Mouse (Mus musculus): ENCODE measurements at regions not wholly inside any gene's neighbourhood (a gene's known extent, or its start where the extent isn't known, plus 50 kb on each side); places are given as distances from the start of the nearest gene placed in this dataset.

DNA sequence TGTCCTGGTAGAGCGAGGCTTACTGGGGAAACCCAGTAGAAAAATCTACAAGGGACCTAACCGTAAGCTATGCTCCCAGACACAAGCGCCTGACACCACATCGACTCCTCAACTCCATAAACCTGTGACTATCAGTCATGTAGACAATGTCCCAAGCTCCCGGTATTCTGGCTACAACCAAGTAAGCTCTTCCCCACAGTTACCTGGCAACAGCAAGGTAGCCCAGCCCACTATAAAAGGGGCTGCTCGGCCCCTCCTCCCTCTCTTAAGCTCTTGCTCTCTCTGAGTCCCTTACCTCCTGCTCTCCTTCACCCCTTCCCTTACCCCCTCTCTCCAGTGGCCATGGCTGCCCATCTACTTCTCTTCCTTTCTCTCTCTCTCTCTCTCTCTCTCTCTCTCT is 178.4 kb upstream of the Ercc4 start:
- no peak overlapping the region for H3K4me2 ChIP-seq (ENCODE audit: low read depth, low read length)
- no peak overlapping the region for H3K27ac ChIP-seq (ENCODE audit: low read length)
- H3K4me3 ChIP-seq (ENCODE audit: low read length) = no peak overlapping the region
- no peak overlapping the region for H3K9ac ChIP-seq (ENCODE audit: low read length)
- H3K27me3 ChIP-seq (ENCODE audit: control insufficient read depth, insufficient read depth, low read length) = no peaks in the 10 kb centered on the region
- no peaks in the 10 kb centered on the region for H3K9me3 ChIP-seq (replicated peaks; ENCODE audit: control insufficient read depth, low read length)
- ATAC-seq (replicated peaks; ENCODE audit: extremely low read depth, insufficient read depth, low FRiP score) = no peak
- 77% methylated on average over 6 of the region's 6 CpGs for WGBS
- no peaks in the 10 kb centered on the region for H3K4me1 ChIP-seq (ENCODE audit: control insufficient read depth, insufficient read depth, low read length)
- no peaks in the 10 kb centered on the region for H3K36me3 ChIP-seq (ENCODE audit: control insufficient read depth, insufficient read depth)

DNA sequence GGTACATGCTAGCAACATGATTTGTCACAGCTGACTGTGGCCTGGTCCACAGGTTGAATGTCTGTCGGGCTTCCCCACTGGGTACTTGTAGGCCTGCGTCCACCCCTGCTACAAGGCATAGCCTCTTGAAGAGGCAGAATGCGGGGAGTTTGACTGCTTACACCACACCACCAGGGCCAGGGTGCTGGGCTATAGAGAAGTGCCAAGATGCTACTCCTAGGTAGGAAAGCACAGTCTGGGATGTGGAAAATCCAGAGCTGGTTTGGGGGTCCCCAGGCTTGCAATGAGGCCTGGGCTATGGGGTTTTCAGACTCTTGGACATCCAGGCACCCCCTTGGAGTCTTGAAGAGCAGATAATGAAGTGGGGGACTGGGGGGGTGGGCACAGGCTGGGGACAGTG is 176.5 kb upstream of the Ercc4 start:
- no peak overlapping the region for H3K4me2 ChIP-seq (ENCODE audit: low read depth, low read length)
- H3K4me3 ChIP-seq (ENCODE audit: low read length) = no peak overlapping the region
- no peak for ATAC-seq (replicated peaks; ENCODE audit: extremely low read depth, insufficient read depth, low FRiP score)
- H3K4me1 ChIP-seq (ENCODE audit: control insufficient read depth, insufficient read depth, low read length) = no peaks in the 10 kb centered on the region
- no peak overlapping the region for H3K9ac ChIP-seq (ENCODE audit: low read length)
- H3K27me3 ChIP-seq (ENCODE audit: control insufficient read depth, insufficient read depth, low read length) = no peaks in the 10 kb centered on the region
- H3K27ac ChIP-seq (ENCODE audit: low read length) = no peak overlapping the region
- no peaks in the 10 kb centered on the region for H3K36me3 ChIP-seq (ENCODE audit: control insufficient read depth, insufficient read depth)
- WGBS = 86% methylated on average over 3 of the region's 3 CpGs
- H3K9me3 ChIP-seq (replicated peaks; ENCODE audit: control insufficient read depth, low read length) = no peaks in the 10 kb centered on the region

DNA sequence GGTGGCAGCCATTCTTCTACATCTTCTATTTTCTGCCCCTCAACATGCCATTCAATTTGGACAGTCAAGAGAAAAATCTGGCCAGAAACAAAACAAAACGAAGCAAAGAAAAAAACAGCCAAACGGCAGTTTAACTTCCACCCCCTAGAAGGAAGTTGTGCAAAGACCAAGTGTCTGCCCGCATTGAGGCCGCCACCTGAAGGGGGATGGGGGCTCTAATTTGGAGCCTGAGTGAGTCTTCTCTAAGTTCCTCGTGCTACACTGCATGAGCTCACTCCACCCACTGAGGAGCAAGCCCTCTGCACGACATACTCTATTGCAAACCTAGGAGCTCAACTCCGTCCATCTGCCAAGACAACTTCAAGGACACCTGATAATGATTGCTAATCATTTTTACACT is 174.9 kb upstream of the Ercc4 start:
- Histone ChIP-seq H3K9ac (ENCODE audit: low read length) (no peak overlapping the region), H3K4me1 (ENCODE audit: control insufficient read depth, insufficient read depth, low read length) (no peaks in the 10 kb centered on the region), H3K27me3 (ENCODE audit: control insufficient read depth, insufficient read depth, low read length) (no peaks in the 10 kb centered on the region), H3K9me3 (replicated peaks; ENCODE audit: control insufficient read depth, low read length) (no peaks in the 10 kb centered on the region), H3K4me3 (ENCODE audit: low read length) (no peak overlapping the region), H3K36me3 (ENCODE audit: control insufficient read depth, insufficient read depth) (no peaks in the 10 kb centered on the region), H3K4me2 (ENCODE audit: low read depth, low read length) (no peak overlapping the region), H3K27ac (ENCODE audit: low read length) (no peak overlapping the region)
- 68% methylated on average over 7 of the region's 7 CpGs for WGBS
- ATAC-seq (replicated peaks; ENCODE audit: extremely low read depth, insufficient read depth, low FRiP score) = no peak

DNA sequence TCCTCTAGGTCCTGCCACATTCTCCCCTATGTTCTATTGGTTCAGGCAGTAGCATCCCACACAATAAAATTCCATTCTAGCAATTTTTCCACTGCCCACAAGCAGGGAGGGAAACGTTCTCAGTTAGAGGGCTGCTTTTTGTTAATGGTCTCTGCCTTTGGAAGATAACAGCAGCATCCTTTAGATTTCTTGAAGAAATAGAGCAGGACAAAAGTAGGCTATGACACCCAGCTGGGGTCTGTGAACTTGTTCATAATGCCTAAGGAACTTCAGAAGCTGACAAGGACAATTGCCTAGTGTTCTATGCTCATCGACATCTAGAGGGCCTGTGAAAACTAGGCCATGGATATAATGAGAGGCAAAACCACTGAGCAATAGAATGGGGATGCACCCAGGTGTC is 174.2 kb upstream of the Ercc4 start:
- no peaks in the 10 kb centered on the region for H3K4me1 ChIP-seq (ENCODE audit: control insufficient read depth, insufficient read depth, low read length)
- no peak overlapping the region for H3K27ac ChIP-seq (ENCODE audit: low read length)
- no peak overlapping the region for H3K4me3 ChIP-seq (ENCODE audit: low read length)
- no peaks in the 10 kb centered on the region for H3K9me3 ChIP-seq (replicated peaks; ENCODE audit: control insufficient read depth, low read length)
- WGBS = 63% methylated on average over 2 of the region's 2 CpGs
- no peak overlapping the region for H3K4me2 ChIP-seq (ENCODE audit: low read depth, low read length)
- ATAC-seq (replicated peaks; ENCODE audit: extremely low read depth, insufficient read depth, low FRiP score) = no peak
- no peaks in the 10 kb centered on the region for H3K36me3 ChIP-seq (ENCODE audit: control insufficient read depth, insufficient read depth)
- no peak overlapping the region for H3K9ac ChIP-seq (ENCODE audit: low read length)
- H3K27me3 ChIP-seq (ENCODE audit: control insufficient read depth, insufficient read depth, low read length) = no peaks in the 10 kb centered on the region

DNA sequence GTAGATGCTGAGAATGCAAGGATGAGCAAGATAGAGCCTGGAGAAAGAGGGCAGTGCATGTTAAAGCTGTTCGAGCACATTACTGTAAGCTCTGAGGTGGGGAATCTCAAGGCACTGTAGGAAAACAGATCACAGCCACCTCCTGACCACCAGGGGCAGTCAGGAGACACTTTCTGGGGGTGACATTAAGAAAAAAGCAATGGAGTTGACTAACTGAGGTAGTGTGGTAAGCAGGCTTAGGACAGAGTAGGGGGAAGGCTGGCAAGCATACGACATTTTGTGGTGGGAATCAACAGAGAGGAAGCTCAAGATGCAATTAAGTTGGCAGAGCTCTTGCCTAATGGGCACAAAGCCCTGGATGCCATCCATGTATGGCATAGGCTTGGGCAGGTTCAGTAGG is 172.9 kb upstream of the Ercc4 start:
- Histone ChIP-seq H3K27ac (ENCODE audit: low read length) (no peak overlapping the region), H3K27me3 (ENCODE audit: control insufficient read depth, insufficient read depth, low read length) (no peaks in the 10 kb centered on the region), H3K4me3 (ENCODE audit: low read length) (no peak overlapping the region), H3K9ac (ENCODE audit: low read length) (no peak overlapping the region), H3K4me1 (ENCODE audit: control insufficient read depth, insufficient read depth, low read length) (no peaks in the 10 kb centered on the region), H3K4me2 (ENCODE audit: low read depth, low read length) (no peak overlapping the region), H3K36me3 (ENCODE audit: control insufficient read depth, insufficient read depth) (no peaks in the 10 kb centered on the region), H3K9me3 (replicated peaks; ENCODE audit: control insufficient read depth, low read length) (no peaks in the 10 kb centered on the region)
- no peak for ATAC-seq (replicated peaks; ENCODE audit: extremely low read depth, insufficient read depth, low FRiP score)
- 78% methylated on average over 2 of the region's 2 CpGs for WGBS

DNA sequence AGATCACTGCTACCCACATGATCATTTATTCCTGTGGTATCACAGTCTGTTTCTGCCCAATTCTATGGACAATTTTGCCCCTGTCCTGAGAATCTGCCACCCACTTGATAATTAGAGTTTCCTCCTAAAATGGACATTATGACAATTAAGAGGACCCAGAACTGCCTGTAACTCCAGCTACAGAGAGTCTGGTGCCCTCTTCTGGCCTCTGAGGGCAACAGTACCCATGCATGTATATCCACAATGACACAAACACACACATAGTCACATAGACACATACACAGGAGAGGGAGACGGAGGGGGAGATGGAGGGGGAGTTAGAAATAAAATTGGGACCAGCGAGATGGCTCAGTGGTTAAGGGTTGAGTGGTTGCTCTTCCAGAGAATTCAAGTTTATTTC is 170.9 kb upstream of the Ercc4 start:
- H3K9me3 ChIP-seq (replicated peaks; ENCODE audit: control insufficient read depth, low read length) = no peaks in the 10 kb centered on the region
- no peak overlapping the region for H3K4me3 ChIP-seq (ENCODE audit: low read length)
- H3K4me1 ChIP-seq (ENCODE audit: control insufficient read depth, insufficient read depth, low read length) = no peaks in the 10 kb centered on the region
- no peak for ATAC-seq (replicated peaks; ENCODE audit: extremely low read depth, insufficient read depth, low FRiP score)
- no peaks in the 10 kb centered on the region for H3K27me3 ChIP-seq (ENCODE audit: control insufficient read depth, insufficient read depth, low read length)
- 84% methylated on average over 2 of the region's 2 CpGs for WGBS
- no peak overlapping the region for H3K4me2 ChIP-seq (ENCODE audit: low read depth, low read length)
- no peak overlapping the region for H3K27ac ChIP-seq (ENCODE audit: low read length)
- no peak overlapping the region for H3K9ac ChIP-seq (ENCODE audit: low read length)
- H3K36me3 ChIP-seq (ENCODE audit: control insufficient read depth, insufficient read depth) = no peaks in the 10 kb centered on the region

DNA sequence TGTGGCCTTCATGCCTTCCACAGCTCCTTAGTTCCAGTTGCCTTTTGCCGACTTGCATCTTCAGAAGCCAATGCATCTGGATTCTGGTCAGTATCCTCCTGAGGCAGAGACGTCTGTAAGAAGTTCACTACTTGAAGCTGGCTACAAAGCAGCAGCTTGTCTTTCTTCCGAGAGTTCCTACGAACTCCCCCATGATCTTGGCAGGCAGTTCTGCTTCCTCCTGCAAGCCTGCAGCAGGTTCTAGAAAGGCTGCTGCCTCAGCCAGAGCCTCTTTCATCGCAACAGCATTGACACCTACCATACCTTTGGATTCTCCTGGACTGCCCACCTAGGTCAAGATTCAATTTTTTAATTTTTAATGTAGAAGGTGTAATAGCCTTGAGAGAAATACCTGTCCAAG is 158.3 kb upstream of the Ercc4 start:
- ATAC-seq (replicated peaks; ENCODE audit: extremely low read depth, insufficient read depth, low FRiP score) = no peak
- Histone ChIP-seq H3K27ac (ENCODE audit: low read length) (no peak overlapping the region), H3K27me3 (ENCODE audit: control insufficient read depth, insufficient read depth, low read length) (no peaks in the 10 kb centered on the region), H3K4me1 (ENCODE audit: control insufficient read depth, insufficient read depth, low read length) (no peaks in the 10 kb centered on the region), H3K9me3 (replicated peaks; ENCODE audit: control insufficient read depth, low read length) (no peaks in the 10 kb centered on the region), H3K4me3 (ENCODE audit: low read length) (no peak overlapping the region), H3K9ac (ENCODE audit: low read length) (no peak overlapping the region), H3K4me2 (ENCODE audit: low read depth, low read length) (no peak overlapping the region), H3K36me3 (ENCODE audit: control insufficient read depth, insufficient read depth) (no peaks in the 10 kb centered on the region)
- 71% methylated on average over 5 of the region's 5 CpGs for WGBS

DNA sequence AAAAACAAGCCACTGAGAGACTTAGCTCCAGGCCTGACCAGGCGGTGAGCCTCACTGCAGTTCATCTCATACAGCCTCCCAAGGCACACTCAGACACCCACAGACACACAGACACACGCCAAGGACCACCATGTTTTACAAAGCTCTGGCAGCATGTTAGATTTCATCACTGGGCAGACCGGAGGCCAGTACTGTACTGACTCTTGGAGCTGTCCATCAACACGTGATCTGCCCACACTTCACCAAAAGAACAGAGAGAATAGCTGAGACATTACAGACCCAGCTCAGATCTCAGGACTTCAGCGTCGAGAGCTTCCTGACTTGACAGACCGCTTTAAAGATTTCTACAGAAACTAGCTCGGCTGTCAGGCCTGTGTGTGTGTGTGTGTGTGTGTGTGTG is 155.5 kb upstream of the Ercc4 start:
- no peak for ATAC-seq (replicated peaks; ENCODE audit: extremely low read depth, insufficient read depth, low FRiP score)
- no peaks in the 10 kb centered on the region for H3K4me1 ChIP-seq (ENCODE audit: control insufficient read depth, insufficient read depth, low read length)
- no peaks in the 10 kb centered on the region for H3K9me3 ChIP-seq (replicated peaks; ENCODE audit: control insufficient read depth, low read length)

DNA sequence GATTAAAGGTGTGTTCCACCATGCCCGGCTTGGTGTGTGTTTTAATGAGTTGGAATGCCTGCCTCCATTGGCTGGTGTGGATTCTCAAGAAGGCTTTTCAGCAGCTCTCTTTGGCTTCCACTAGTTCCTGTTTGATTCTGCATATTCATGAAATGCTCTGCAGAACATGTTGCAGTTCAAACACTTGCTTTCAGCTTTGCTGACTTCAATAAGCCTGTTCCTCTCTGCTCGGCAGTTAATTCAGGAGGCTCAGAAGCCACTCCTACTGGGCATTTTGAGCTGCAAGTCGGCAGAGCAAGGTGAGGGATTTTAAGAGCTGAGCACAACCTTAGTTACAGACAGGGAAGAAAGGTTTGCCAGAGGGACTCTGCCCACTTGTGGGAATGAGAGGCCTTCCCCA is 153.1 kb upstream of the Ercc4 start:
- no peaks in the 10 kb centered on the region for H3K4me1 ChIP-seq (ENCODE audit: control insufficient read depth, insufficient read depth, low read length)
- no peak overlapping the region for H3K4me2 ChIP-seq (ENCODE audit: low read depth, low read length)
- no peak overlapping the region for H3K27ac ChIP-seq (ENCODE audit: low read length)
- no peaks in the 10 kb centered on the region for H3K9me3 ChIP-seq (replicated peaks; ENCODE audit: control insufficient read depth, low read length)
- no peak overlapping the region for H3K9ac ChIP-seq (ENCODE audit: low read length)
- ATAC-seq (replicated peaks; ENCODE audit: extremely low read depth, insufficient read depth, low FRiP score) = no peak
- no peaks in the 10 kb centered on the region for H3K36me3 ChIP-seq (ENCODE audit: control insufficient read depth, insufficient read depth)
- WGBS = 57% methylated on average over 3 of the region's 3 CpGs
- no peak overlapping the region for H3K4me3 ChIP-seq (ENCODE audit: low read length)
- H3K27me3 ChIP-seq (ENCODE audit: control insufficient read depth, insufficient read depth, low read length) = no peaks in the 10 kb centered on the region

More for the DNA sequence above, 155.5 kb upstream of the Ercc4 start:
- Histone ChIP-seq H3K4me3 (ENCODE audit: low read length) (no peak overlapping the region), H3K4me2 (ENCODE audit: low read depth, low read length) (no peak overlapping the region), H3K9ac (ENCODE audit: low read length) (no peak overlapping the region), H3K27me3 (ENCODE audit: control insufficient read depth, insufficient read depth, low read length) (no peaks in the 10 kb centered on the region), H3K27ac (ENCODE audit: low read length) (no peak overlapping the region), H3K36me3 (ENCODE audit: control insufficient read depth, insufficient read depth) (no peaks in the 10 kb centered on the region)
- WGBS = 17% methylated on average over 8 of the region's 8 CpGs

DNA sequence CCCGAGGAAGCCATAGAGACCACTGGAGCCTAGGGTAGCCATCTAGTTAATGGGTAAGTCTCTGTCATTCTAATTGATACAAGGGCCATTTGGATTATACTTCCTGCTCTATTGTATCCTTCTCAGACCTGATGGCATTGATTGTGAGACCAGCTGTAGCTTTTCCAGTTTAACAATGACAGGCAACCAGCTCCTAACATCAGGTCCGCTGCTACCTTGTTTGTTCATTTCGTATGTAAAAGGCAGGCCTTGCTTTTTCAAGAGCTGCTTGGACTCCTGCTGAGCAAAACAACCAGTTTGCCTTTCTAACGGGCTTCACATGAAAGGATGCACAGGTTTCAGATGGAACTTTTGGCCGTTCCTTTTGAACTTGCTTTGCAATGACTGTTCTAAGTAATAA is 148.6 kb upstream of the Ercc4 start:
- H3K9me3 ChIP-seq (replicated peaks; ENCODE audit: control insufficient read depth, low read length) = no peaks in the 10 kb centered on the region
- no peak overlapping the region for H3K9ac ChIP-seq (ENCODE audit: low read length)
- H3K36me3 ChIP-seq (ENCODE audit: control insufficient read depth, insufficient read depth) = no peaks in the 10 kb centered on the region
- WGBS = 78% methylated on average over 5 of the region's 5 CpGs
- H3K4me3 ChIP-seq (ENCODE audit: low read length) = no peak overlapping the region
- no peaks in the 10 kb centered on the region for H3K27me3 ChIP-seq (ENCODE audit: control insufficient read depth, insufficient read depth, low read length)
- no peak for ATAC-seq (replicated peaks; ENCODE audit: extremely low read depth, insufficient read depth, low FRiP score)
- no peak overlapping the region for H3K4me2 ChIP-seq (ENCODE audit: low read depth, low read length)
- H3K4me1 ChIP-seq (ENCODE audit: control insufficient read depth, insufficient read depth, low read length) = no peaks in the 10 kb centered on the region
- H3K27ac ChIP-seq (ENCODE audit: low read length) = no peak overlapping the region

All from heart, embryonic 16.5 days (tissue).